Mouse (Mus musculus) testis, adult 2 months (tissue): ENCODE measurements around the gene Cyb5rl.

Experiments
- CTCF ChIP-seq: fragments of 200-500 bp; IDR thresholded peaks from 2 replicates; pipeline ENCODE4 v1.5.1; 2012; ENCODE audit warnings: low read depth, mild to moderate bottlenecking, inconsistent platforms, low read length, moderate library complexity; ENCODE audit not compliant: control insufficient read depth, insufficient read depth, insufficient replicate concordance
- POLR2A ChIP-seq: fragments of 200-500 bp; IDR thresholded peaks from 2 replicates; pipeline ENCODE4 v1.6.1; 2012; ENCODE audit warnings: low read depth, mild to moderate bottlenecking, inconsistent platforms, low read length, moderate library complexity; ENCODE audit not compliant: control insufficient read depth

DNA sequence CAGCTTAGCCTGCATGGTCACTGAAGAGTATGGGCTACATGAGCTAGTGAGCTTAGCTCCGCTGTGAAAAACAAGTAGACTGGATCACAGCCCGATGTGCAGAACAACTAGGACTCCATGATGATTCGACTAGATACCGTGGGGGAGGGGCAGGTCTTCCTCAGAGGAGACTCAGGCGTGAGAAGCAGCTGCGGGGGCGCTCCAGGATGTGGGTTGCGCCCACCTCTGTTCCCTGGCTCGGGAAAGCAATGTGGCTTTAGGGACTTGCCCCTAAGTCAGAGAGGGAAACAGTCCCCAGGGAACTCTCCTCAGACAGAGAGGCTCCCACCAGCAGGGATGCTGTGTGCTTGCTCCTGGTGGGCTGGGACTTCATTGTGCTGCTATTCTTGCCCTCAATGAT, 63.7 kb downstream of the Cyb5rl start:
- no peak for TF ChIP-seq CTCF
- no peak for TF ChIP-seq POLR2A
